Mouse (Mus musculus): ENCODE data around the gene Sval2. TPM values are rescaled to one million over a fixed set of nuclear protein-coding genes. Genes with fewer than 3 reads are reported as not detected.

Sval2 gene
- not detected in 2 replicates for polyA plus RNA-seq (2012)

DNA sequence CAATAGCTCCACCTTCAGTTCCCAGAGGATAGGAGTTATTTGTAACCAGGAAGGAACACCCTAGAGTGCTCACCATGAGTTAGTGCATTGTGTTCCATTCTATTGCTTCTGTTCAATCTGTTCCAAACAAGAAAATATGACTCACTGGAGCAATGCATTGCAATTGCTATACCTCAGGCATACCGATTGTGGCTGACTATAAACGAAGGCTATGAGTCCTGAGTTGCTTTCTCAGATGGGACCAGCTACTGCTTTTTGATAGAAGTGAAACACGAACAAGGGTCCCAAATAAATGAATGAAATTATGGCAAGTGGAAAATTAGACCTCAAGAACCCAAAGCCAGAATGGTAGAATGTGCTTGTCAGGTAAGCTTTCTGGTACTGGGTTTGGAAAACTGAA is at the start of gene Sval2:
Sval2 (plus strand) TSS at position 301 of the 400 bp plus-strand sequence.
- H3K4me1 ChIP-seq (ENCODE audit: control insufficient read depth) = no peaks in the 10 kb centered on the region
- TF ChIP-seq TAL1 (IDR thresholded peaks at IDR 0.05; ENCODE audit: low read length) = no peak
- no peak for TF ChIP-seq GATA1 (IDR thresholded peaks at IDR 0.05; ENCODE audit: low read length)
- H3K9me3 ChIP-seq (ENCODE audit: control insufficient read depth, low read length) = no peaks in the 10 kb centered on the region
- no peaks in the 10 kb centered on the region for H3K27me3 ChIP-seq (ENCODE audit: control insufficient read depth)
- H3K36me3 ChIP-seq (ENCODE audit: control insufficient read depth) = no peaks in the 10 kb centered on the region
- no peak within 1 kb of the TSS for H3K4me3 ChIP-seq (replicated peaks)

DNA sequence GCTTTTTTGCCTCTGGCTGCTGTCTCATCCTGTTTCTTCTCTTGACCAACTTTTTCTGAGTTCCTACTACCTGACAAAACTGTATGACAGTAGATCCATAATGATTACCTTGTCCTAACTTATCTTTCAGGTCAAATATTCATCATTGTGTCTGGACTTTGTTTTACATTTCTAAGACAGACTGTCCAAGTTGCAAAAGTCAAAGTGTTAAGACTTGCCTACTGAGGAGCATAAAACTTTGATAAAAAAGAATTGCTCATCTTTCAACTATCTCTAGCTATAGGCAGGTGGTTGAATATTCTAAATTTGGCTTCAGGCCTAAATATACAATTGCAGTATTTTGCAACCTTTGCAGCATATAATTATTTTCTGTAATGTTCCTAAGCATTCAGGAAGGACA is 28.7 kb upstream of the Sval2 start:
- no peaks in the 10 kb centered on the region for H3K4me1 ChIP-seq (ENCODE audit: control insufficient read depth)
- H3K36me3 ChIP-seq (ENCODE audit: control insufficient read depth) = no peaks in the 10 kb centered on the region

GRCm38 (mm10) chr6:41829516-41829915 is 23.3 kb upstream of the Sval2 start:
- Histone ChIP-seq H3K4me1 (ENCODE audit: control insufficient read depth) (no peaks in the 10 kb centered on the region), H3K4me3 (replicated peaks) (no peak overlapping the region), H3K9me3 (ENCODE audit: control insufficient read depth, low read length) (no peaks in the 10 kb centered on the region), H3K27me3 (ENCODE audit: control insufficient read depth) (no peaks in the 10 kb centered on the region), H3K36me3 (ENCODE audit: control insufficient read depth) (no peaks in the 10 kb centered on the region)
- TF ChIP-seq TAL1 (IDR thresholded peaks at IDR 0.05; ENCODE audit: low read length) (no peak), GATA1 (IDR thresholded peaks at IDR 0.05; ENCODE audit: low read length) (no peak)

More for the DNA sequence above, 28.7 kb upstream of the Sval2 start:
- TF ChIP-seq TAL1 (IDR thresholded peaks at IDR 0.05; ENCODE audit: low read length) = no peak
- no peak for TF ChIP-seq GATA1 (IDR thresholded peaks at IDR 0.05; ENCODE audit: low read length)
- Histone ChIP-seq H3K4me3 (replicated peaks) (no peak overlapping the region), H3K9me3 (ENCODE audit: control insufficient read depth, low read length) (no peaks in the 10 kb centered on the region), H3K27me3 (ENCODE audit: control insufficient read depth) (no peaks in the 10 kb centered on the region)

DNA sequence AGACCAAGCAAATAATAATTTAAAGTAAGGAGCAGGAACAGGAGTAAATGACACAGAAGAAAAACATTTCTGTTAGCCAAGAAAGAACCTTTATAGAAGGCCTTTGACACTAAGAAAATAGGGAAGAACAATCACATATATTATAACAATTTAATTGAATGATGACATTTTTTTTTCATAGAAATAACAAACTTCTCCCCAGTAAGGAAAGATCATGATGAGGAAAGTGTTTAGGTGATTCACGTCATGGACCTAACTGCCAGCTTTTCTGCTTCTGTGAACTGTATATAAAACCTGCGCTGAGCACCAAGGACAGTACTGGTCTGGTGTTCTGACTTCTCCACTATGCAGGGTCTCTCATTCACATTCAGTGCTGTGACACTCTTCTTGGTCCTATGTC is 5.6 kb upstream of the Sval2 start, which contains the start of gene Pip:
Pip (plus strand) TSS at position 301 of the 400 bp plus-strand sequence.
- Histone ChIP-seq H3K4me1 (ENCODE audit: control insufficient read depth) (no peaks in the 10 kb centered on the region), H3K4me3 (replicated peaks) (no peak within 1 kb of the TSS), H3K9me3 (ENCODE audit: control insufficient read depth, low read length) (no peaks in the 10 kb centered on the region), H3K27me3 (ENCODE audit: control insufficient read depth) (no peaks in the 10 kb centered on the region), H3K36me3 (ENCODE audit: control insufficient read depth) (no peaks in the 10 kb centered on the region)
- no peak for TF ChIP-seq TAL1 (IDR thresholded peaks at IDR 0.05; ENCODE audit: low read length)
- no peak for TF ChIP-seq GATA1 (IDR thresholded peaks at IDR 0.05; ENCODE audit: low read length)

DNA sequence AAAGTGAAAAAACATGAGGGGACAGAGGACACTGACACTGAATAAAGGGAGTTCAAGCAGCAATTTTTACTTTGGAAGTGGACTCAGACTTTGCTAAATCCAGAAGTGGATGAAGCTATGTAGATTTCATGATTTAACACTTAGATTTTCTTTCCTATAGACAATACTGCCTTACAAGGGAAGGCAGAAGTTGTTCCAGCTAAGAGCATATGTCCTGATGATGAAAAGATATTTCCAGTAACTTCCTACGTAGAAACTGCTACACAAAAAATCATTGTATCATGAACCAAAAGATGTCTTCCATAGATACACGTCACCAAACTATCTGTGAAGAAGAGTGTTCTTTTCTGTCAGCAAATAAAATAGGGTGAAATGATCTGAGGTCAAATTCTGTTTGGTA is 11.2 kb downstream of the Sval2 start:
- H3K36me3 ChIP-seq (ENCODE audit: control insufficient read depth) = no peaks in the 10 kb centered on the region
- no peaks in the 10 kb centered on the region for H3K27me3 ChIP-seq (ENCODE audit: control insufficient read depth)
- TF ChIP-seq TAL1 (IDR thresholded peaks at IDR 0.05; ENCODE audit: low read length) (no peak), GATA1 (IDR thresholded peaks at IDR 0.05; ENCODE audit: low read length) (no peak)
- H3K4me1 ChIP-seq (ENCODE audit: control insufficient read depth) = no peaks in the 10 kb centered on the region
- H3K9me3 ChIP-seq (ENCODE audit: control insufficient read depth, low read length) = no peaks in the 10 kb centered on the region
- H3K4me3 ChIP-seq (replicated peaks) = no peak overlapping the region

DNA sequence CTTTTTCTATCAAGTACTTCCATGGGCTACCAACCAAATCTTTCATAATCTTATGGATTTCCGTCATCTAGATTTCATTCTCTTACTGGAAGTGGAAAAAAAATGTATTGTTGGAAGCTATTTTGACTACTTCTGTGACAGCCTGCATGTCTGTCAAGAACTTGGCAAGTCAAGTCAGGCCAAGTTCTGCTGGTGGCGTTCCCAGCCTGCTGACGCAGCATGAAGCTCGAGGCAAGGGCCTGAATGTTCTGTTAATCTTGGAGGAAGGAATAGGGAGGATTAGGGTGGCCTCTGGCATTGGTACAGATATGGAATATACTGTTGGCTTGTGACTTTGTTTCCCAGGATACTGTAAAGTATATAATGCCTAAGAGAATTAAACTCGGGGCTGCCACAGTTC is 58.8 kb downstream of the Sval2 start:
- H3K36me3 ChIP-seq (ENCODE audit: control insufficient read depth) = no peaks in the 10 kb centered on the region
- no peaks in the 10 kb centered on the region for H3K4me1 ChIP-seq (ENCODE audit: control insufficient read depth)
- H3K9me3 ChIP-seq (ENCODE audit: control insufficient read depth, low read length) = peaks cover 5% of the 10 kb centered on the region
- H3K4me3 ChIP-seq (replicated peaks) = no peak overlapping the region
- no peaks in the 10 kb centered on the region for H3K27me3 ChIP-seq (ENCODE audit: control insufficient read depth)
- TF ChIP-seq GATA1 (IDR thresholded peaks at IDR 0.05; ENCODE audit: low read length) (no peak), TAL1 (IDR thresholded peaks at IDR 0.05; ENCODE audit: low read length) (no peak)

Other genes with a start within 250 kb of the Sval2 start
- gene Ephb6, start 247.5 kb upstream of the Sval2 start, polyA plus RNA-seq (2012) = 0.10 TPM in 1 of 2 replicates, not detected in the other
- 0.04 TPM in 1 of 2 replicates, not detected in the other for gene Trpv6, start 216.6 kb upstream of the Sval2 start, polyA plus RNA-seq (2012)
- 0.01 TPM in 1 of 2 replicates, not detected in the other for gene Trpv5, start 172.2 kb upstream of the Sval2 start, polyA plus RNA-seq (2012)
- not detected in 2 replicates for gene Llcfc1, start 168.6 kb upstream of the Sval2 start, polyA plus RNA-seq (2012)
- gene Kel, start 148.7 kb upstream of the Sval2 start, polyA plus RNA-seq (2012) = 24.5 and 29.0 TPM in 2 replicates
- 0.01 TPM in 1 of 2 replicates, not detected in the other for gene Olfr459, start 77.8 kb upstream of the Sval2 start, polyA plus RNA-seq (2012)
- not detected in 2 replicates for gene Pip, start 5.5 kb upstream of the Sval2 start, polyA plus RNA-seq (2012)
- gene Sval1, start 98.6 kb downstream of the Sval2 start, polyA plus RNA-seq (2012) = not detected in 2 replicates
- not detected in 2 replicates for gene Sval3, start 115.2 kb downstream of the Sval2 start, polyA plus RNA-seq (2012)
- not detected in 2 replicates for gene Sva, start 185.4 kb downstream of the Sval2 start, polyA plus RNA-seq (2012)

All from erythroblast, embryonic 14.5 days (primary cell).